Mouse (Mus musculus): ENCODE measurements at regions not wholly inside any gene's neighbourhood (a gene's known extent, or its start where the extent isn't known, plus 50 kb on each side); places are given as distances from the start of the nearest gene placed in this dataset.

DNA sequence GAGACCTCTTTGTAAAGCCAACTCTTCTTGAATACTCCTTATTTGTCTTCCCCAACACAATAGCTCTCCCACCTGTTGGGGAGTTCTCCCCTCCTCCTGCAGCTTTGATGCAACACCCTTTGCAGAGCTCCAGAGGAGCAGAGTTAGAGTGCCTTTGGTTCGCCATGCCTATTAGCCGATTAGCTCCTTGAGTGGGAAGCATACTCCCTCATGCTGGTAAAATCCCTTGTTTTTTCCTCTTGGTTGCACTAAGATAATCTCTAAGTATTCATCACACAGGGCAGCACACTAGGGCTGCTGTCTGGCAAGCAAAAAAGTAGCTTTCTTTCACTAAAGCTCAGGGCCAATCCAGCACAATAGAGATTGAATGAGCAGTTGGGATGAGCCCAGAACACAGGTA lies 350.4 kb downstream of the Fut8 start:
- TF ChIP-seq CTCF (IDR thresholded peaks at IDR 0.05; ENCODE audit: borderline replicate concordance, control insufficient read depth, extremely low read depth, insufficient read depth, low read length, poor library complexity) (no peak), POLR2A (IDR thresholded peaks at IDR 0.05; ENCODE audit: control insufficient read depth, extremely low read depth, insufficient read depth, low read length, poor library complexity) (no peak)
